Mouse (Mus musculus) lung, embryonic 16.5 days (tissue): Measurements from ENCODE around the gene Arfgap1. TPM values are rescaled to one million over a fixed set of nuclear protein-coding genes. Genes with fewer than 3 reads are reported as not detected.

Experiments used
- ATAC-seq: fragments of 200-750 bp; cut with Nextera tagmentation; 2 replicates; pipeline ENCODE4 v1.8.0; 2017; ENCODE audit warnings: low read depth, mild to moderate bottlenecking, moderate library complexity
- H3K27ac ChIP-seq: fragments of 300-500 bp; sonication (generic); 2 replicates; pipeline ENCODE4 v1.5.1; 2014; ENCODE audit warnings: mild to moderate bottlenecking, control low read depth, low read length
- H3K27me3 ChIP-seq: fragments of 300-500 bp; sonication (generic); 2 replicates; pipeline ENCODE4 v1.6.1; 2014; ENCODE audit warnings: low read depth, low read length, mixed read lengths; ENCODE audit not compliant: control insufficient read depth, insufficient read depth
- H3K36me3 ChIP-seq: fragments of 300-500 bp; sonication (generic); 2 replicates; pipeline ENCODE4 v1.6.1; 2014; ENCODE audit warnings: low read length; ENCODE audit not compliant: control insufficient read depth, insufficient read depth
- H3K4me1 ChIP-seq: fragments of 300-500 bp; sonication (generic); replicated peaks from 2 replicates; pipeline ENCODE4 v1.6.1; 2014; ENCODE audit warnings: low read length, mixed read lengths; ENCODE audit not compliant: control insufficient read depth, insufficient read depth
- H3K4me2 ChIP-seq: fragments of 300-500 bp; sonication (generic); 2 replicates; pipeline ENCODE4 v1.6.1; 2014; ENCODE audit warnings: low read depth, low read length, control low read depth
- H3K4me3 ChIP-seq: fragments of 300-500 bp; sonication (generic); 2 replicates; pipeline ENCODE4 v1.5.1; 2014; ENCODE audit warnings: mild to moderate bottlenecking, low read length, control low read depth
- H3K9ac ChIP-seq: fragments of 300-500 bp; sonication (generic); 2 replicates; pipeline ENCODE4 v1.6.1; 2014; ENCODE audit warnings: low read length, control low read depth
- H3K9me3 ChIP-seq: fragments of 300-500 bp; sonication (generic); 2 replicates; pipeline ENCODE4 v1.6.1; 2016; ENCODE audit warnings: low read length; ENCODE audit not compliant: control insufficient read depth
- WGBS: fragments of 180-500 bp; shearing (Covaris S2); extraction: QIAGEN DNeasy Blood & Tissue Kit; methylation state at CpG from one replicate; pipeline ENCODE4 v1.1.7; 2014; 5-methylcytosine and 5-hydroxymethylcytosine counted together
- polyA plus RNA-seq: library from polyadenylated mRNA; unstranded; fragments of >200 nt; fragmentation: Nextera tagmentation; extraction: Ambion mirVana; gene quantifications from 2 replicates; pipeline ENCODE4 v1.2.1, GENCODE M21; 2015

Arfgap1 gene
- polyA plus RNA-seq, 1 experiment from 2014 or later = 96.2 TPM

GRCm38 (mm10) chr2:180949947-180950346, 17.1 kb upstream of the Arfgap1 start:
- WGBS = 9% methylated on average over 1 of the region's 1 CpGs
- H3K36me3 ChIP-seq = no peaks in the 10 kb centered on the region
- H3K4me3 ChIP-seq = no peak overlapping the region
- H3K4me2 ChIP-seq = no peak overlapping the region
- H3K9me3 ChIP-seq = no peaks in the 10 kb centered on the region
- H3K27ac ChIP-seq = no peak overlapping the region
- ATAC-seq = no peak
- peaks cover 10% of the 10 kb centered on the region for H3K27me3 ChIP-seq
- no peak overlapping the region for H3K9ac ChIP-seq
- H3K4me1 ChIP-seq = peaks cover 6% of the 10 kb centered on the region

GRCm38 (mm10) chr2:180952731-180953171, 14.3 kb upstream of the Arfgap1 start:
- Histone ChIP-seq H3K9me3 (no peaks in the 10 kb centered on the region), H3K36me3 (no peaks in the 10 kb centered on the region), H3K4me1 (peaks cover 11% of the 10 kb centered on the region), H3K9ac (peak overlapping the region; percentile 70), H3K4me3 (peak overlapping the region; percentile 62), H3K27ac (peak overlapping the region; percentile 84), H3K27me3 (peaks cover 14% of the 10 kb centered on the region), H3K4me2 (peak overlapping the region; percentile 66)
- peak; percentile 34 for ATAC-seq
- 12% methylated on average over 9 of the region's 9 CpGs for WGBS

GRCm38 (mm10) chr2:180953638-180954037, 13.4 kb upstream of the Arfgap1 start:
- peak overlapping the region; percentile 84 for H3K27ac ChIP-seq
- no peaks in the 10 kb centered on the region for H3K9me3 ChIP-seq
- H3K9ac ChIP-seq = peak overlapping the region; percentile 70
- peak overlapping the region; percentile 66 for H3K4me2 ChIP-seq
- peaks cover 11% of the 10 kb centered on the region for H3K4me1 ChIP-seq
- 26% methylated on average over 2 of the region's 2 CpGs for WGBS
- H3K27me3 ChIP-seq = peaks cover 14% of the 10 kb centered on the region
- H3K36me3 ChIP-seq = no peaks in the 10 kb centered on the region
- ATAC-seq = no peak
- peak overlapping the region; percentile 62 for H3K4me3 ChIP-seq

GRCm38 (mm10) chr2:180954061-180955047, 12.7 kb upstream of the Arfgap1 start, which contains the start of gene Nkain4:
Nkain4 (minus strand) TSS chr2:180954699.
- peaks cover 14% of the 10 kb centered on the region for H3K27me3 ChIP-seq
- ATAC-seq = peak; percentile 96
- no peaks in the 10 kb centered on the region for H3K9me3 ChIP-seq
- H3K4me1 ChIP-seq = peaks cover 11% of the 10 kb centered on the region
- H3K4me3 ChIP-seq = peak within 1 kb of the TSS; percentile 62
- H3K9ac ChIP-seq = peak within 1 kb of the TSS; percentile 70
- WGBS = 1% methylated on average over 52 of the region's 52 CpGs
- H3K27ac ChIP-seq = peak within 1 kb of the TSS; percentile 84
- H3K4me2 ChIP-seq = peak within 1 kb of the TSS; percentile 66
- H3K36me3 ChIP-seq = no peaks in the 10 kb centered on the region

- peak overlapping the region; percentile 74 for H3K27ac ChIP-seq
- WGBS = 54% methylated on average over 7 of the region's 7 CpGs
Observed at GRCm38 (mm10) chr2:180959605-180960004, 7.4 kb upstream of the Arfgap1 start.

GRCm38 (mm10) chr2:180960187-180960586, 6.8 kb upstream of the Arfgap1 start:
- Histone ChIP-seq H3K4me2 (no peak overlapping the region), H3K4me3 (no peak overlapping the region), H3K27ac (peak overlapping the region; percentile 74), H3K36me3 (no peaks in the 10 kb centered on the region), H3K4me1 (peaks cover 4% of the 10 kb centered on the region), H3K9ac (no peak overlapping the region), H3K27me3 (peaks cover 4% of the 10 kb centered on the region; the same call in 1 of the 2 replicates), H3K9me3 (no peaks in the 10 kb centered on the region)
- peak; percentile 79 for ATAC-seq
- WGBS = 33% methylated on average over 3 of the region's 3 CpGs

More at GRCm38 (mm10) chr2:180959605-180960004, 7.4 kb upstream of the Arfgap1 start:
- H3K4me2 ChIP-seq = no peak overlapping the region
- no peak overlapping the region for H3K9ac ChIP-seq
- H3K27me3 ChIP-seq = peaks cover 7% of the 10 kb centered on the region; the same call in 1 of the 2 replicates
- H3K4me1 ChIP-seq = peaks cover 5% of the 10 kb centered on the region
- H3K9me3 ChIP-seq = no peaks in the 10 kb centered on the region
- H3K36me3 ChIP-seq = no peaks in the 10 kb centered on the region
- H3K4me3 ChIP-seq = no peak overlapping the region
- peak; percentile 32; the same call in 1 of the 2 replicates for ATAC-seq

GRCm38 (mm10) chr2:180962616-180963308, 4.3 kb upstream of the Arfgap1 start:
- WGBS = 57% methylated on average over 2 of the region's 2 CpGs

GRCm38 (mm10) chr2:180963956-180964355, 3.1 kb upstream of the Arfgap1 start:
- Histone ChIP-seq H3K9me3 (no peaks in the 10 kb centered on the region), H3K27ac (no peak overlapping the region), H3K9ac (no peak overlapping the region), H3K4me2 (no peak overlapping the region), H3K36me3 (no peaks in the 10 kb centered on the region), H3K4me3 (no peak overlapping the region), H3K27me3 (no peaks in the 10 kb centered on the region), H3K4me1 (peaks cover 12% of the 10 kb centered on the region)
- no peak for ATAC-seq
- 8% methylated on average over 5 of the region's 5 CpGs for WGBS

More at GRCm38 (mm10) chr2:180962616-180963308, 4.3 kb upstream of the Arfgap1 start:
- no peaks in the 10 kb centered on the region for H3K9me3 ChIP-seq
- no peak overlapping the region for H3K4me2 ChIP-seq
- no peak for ATAC-seq
- H3K9ac ChIP-seq = no peak overlapping the region
- peaks cover 6% of the 10 kb centered on the region for H3K4me1 ChIP-seq
- no peak overlapping the region for H3K4me3 ChIP-seq
- no peak overlapping the region for H3K27ac ChIP-seq
- no peaks in the 10 kb centered on the region for H3K27me3 ChIP-seq
- H3K36me3 ChIP-seq = no peaks in the 10 kb centered on the region
